Mouse (Mus musculus) kidney, embryonic 16.5 days (tissue): Measurements from ENCODE around the gene Wfikkn1. TPM values are rescaled to one million over a fixed set of nuclear protein-coding genes. Genes with fewer than 3 reads are reported as not detected.

Experiments
- ATAC-seq: fragments of 200-750 bp; cut with Nextera tagmentation; 2 replicates; pipeline ENCODE4 v1.8.0; 2017; ENCODE audit warnings: moderate TSS enrichment; ENCODE audit not compliant: low FRiP score, low TSS enrichment
- H3K27ac ChIP-seq: fragments of 300-500 bp; sonication (generic); 2 replicates; pipeline ENCODE4 v1.5.1; 2014; ENCODE audit warnings: low read length
- H3K27me3 ChIP-seq: fragments of 300-500 bp; sonication (generic); 2 replicates; pipeline ENCODE4 v1.6.1; 2014; ENCODE audit warnings: low read length, control low read depth, mixed read lengths; ENCODE audit not compliant: insufficient read depth
- H3K36me3 ChIP-seq: fragments of 300-500 bp; sonication (generic); 2 replicates; pipeline ENCODE4 v1.6.1; 2014; ENCODE audit warnings: low read length, control low read depth, mixed read lengths; ENCODE audit not compliant: insufficient read depth
- H3K4me1 ChIP-seq: fragments of 300-500 bp; sonication (generic); 2 replicates; pipeline ENCODE4 v1.6.1; 2014; ENCODE audit warnings: low read length, control low read depth, mixed read lengths; ENCODE audit not compliant: insufficient read depth
- H3K4me2 ChIP-seq: fragments of 300-500 bp; sonication (generic); replicated peaks from 2 replicates; pipeline ENCODE4 v1.6.1; 2014; ENCODE audit warnings: low read depth, low read length
- H3K4me3 ChIP-seq: fragments of 300-500 bp; sonication (generic); 2 replicates; pipeline ENCODE4 v1.5.1; 2014; ENCODE audit warnings: mild to moderate bottlenecking, low read length
- H3K9ac ChIP-seq: fragments of 300-500 bp; sonication (generic); replicated peaks from 2 replicates; pipeline ENCODE4 v1.6.1; 2014; ENCODE audit warnings: low read length
- H3K9me3 ChIP-seq: fragments of 300-500 bp; sonication (generic); 2 replicates; pipeline ENCODE4 v1.6.1; 2016; ENCODE audit warnings: low read length, control low read depth
- WGBS: fragments of 180-500 bp; shearing (Covaris S2); extraction: QIAGEN DNeasy Blood & Tissue Kit; methylation state at CpG from one replicate; pipeline ENCODE4 v1.1.7; 2014; 5-methylcytosine and 5-hydroxymethylcytosine counted together
- polyA plus RNA-seq: library from polyadenylated mRNA; unstranded; fragments of >200 nt; fragmentation: Nextera tagmentation; extraction: Ambion mirVana; gene quantifications from 2 replicates; pipeline ENCODE4 v1.2.1, GENCODE M21; 2015

Wfikkn1 gene
- polyA plus RNA-seq, 1 experiment from 2014 or later = 0.71 TPM

GRCm38 (mm10) chr17:25835301-25835700, 45.4 kb downstream of the Wfikkn1 start:
- no peak for ATAC-seq
- H3K27ac ChIP-seq = no peak overlapping the region
- WGBS = 94% methylated on average over 7 of the region's 7 CpGs
- no peak overlapping the region for H3K4me3 ChIP-seq
- no peak overlapping the region for H3K9ac ChIP-seq
- peaks cover 38% of the 10 kb centered on the region for H3K36me3 ChIP-seq
- H3K27me3 ChIP-seq = no peaks in the 10 kb centered on the region
- 0 out of 2 replicates have a peak overlapping the region, but pooled peaks have one; percentile 11 for H3K4me2 ChIP-seq
- H3K4me1 ChIP-seq = peaks cover 59% of the 10 kb centered on the region
- H3K9me3 ChIP-seq = no peaks in the 10 kb centered on the region

GRCm38 (mm10) chr17:25834595-25835222, 45.9 kb downstream of the Wfikkn1 start:
- peak overlapping the region; percentile 99 for H3K27ac ChIP-seq
- H3K9me3 ChIP-seq = no peaks in the 10 kb centered on the region
- peaks cover 64% of the 10 kb centered on the region for H3K4me1 ChIP-seq
- peak overlapping the region; percentile 82 for H3K4me3 ChIP-seq
- H3K27me3 ChIP-seq = no peaks in the 10 kb centered on the region
- ATAC-seq = no peak
- H3K36me3 ChIP-seq = peaks cover 36% of the 10 kb centered on the region
- WGBS = 71% methylated on average over 12 of the region's 12 CpGs
- peak overlapping the region; percentile 88 for H3K9ac ChIP-seq
- H3K4me2 ChIP-seq = peak overlapping the region; percentile 95

DNA sequence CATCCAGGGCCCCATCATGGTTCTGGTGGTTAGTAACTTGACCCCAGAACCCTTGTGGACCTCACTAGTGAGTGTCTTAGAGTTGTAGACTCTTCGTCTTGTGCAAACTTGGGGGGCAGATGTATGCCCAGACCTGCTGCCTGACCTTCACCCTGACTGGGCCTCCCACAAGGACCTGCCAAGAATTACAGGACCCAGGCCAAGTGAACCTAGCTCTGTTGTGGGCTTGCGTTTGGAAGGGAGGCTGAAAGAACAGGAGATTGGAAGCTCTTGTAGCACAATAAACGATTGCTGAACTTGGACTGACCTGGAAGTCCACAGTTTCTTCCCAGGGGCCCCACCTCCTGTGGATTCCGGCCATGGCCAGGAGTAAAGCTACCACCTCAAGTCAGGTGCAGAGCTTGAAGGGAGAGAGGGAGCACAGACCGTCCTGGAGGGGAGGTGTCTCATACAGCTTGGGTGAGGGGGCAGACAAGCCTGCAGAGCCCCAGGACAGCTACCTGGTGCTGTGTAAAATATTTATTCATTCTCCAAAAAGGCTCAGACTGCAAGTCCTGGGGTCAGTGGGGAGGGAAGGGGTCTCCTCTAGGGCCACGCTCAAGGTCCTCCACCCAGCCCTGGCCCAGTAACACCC, 46.6 kb downstream of the Wfikkn1 start:
- WGBS = 9% methylated on average over 6 of the region's 6 CpGs

DNA sequence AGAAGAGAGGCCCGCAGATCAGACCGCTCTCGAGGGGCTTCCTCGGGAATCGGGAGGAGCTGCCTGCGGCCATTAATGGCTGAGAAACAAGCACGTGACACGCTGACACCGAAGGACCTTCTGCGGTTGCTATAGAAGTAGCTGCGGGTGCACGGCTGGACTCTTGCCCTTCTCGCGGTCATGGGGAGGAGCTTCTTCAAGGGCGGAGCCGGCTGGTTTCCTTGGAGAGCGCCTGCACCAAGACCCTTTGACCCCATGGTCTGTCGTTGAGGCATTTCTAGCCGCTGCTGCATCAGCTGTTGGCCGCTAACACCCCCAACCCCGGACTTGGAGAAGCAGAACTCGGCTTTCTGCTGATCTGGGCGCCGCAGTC, 47.4 kb downstream of the Wfikkn1 start, which contains the start of gene Stub1:
TSS of gene Stub1 (minus strand) at position 114 of the 373 bp plus-strand sequence.
- H3K27me3 ChIP-seq = no peaks in the 10 kb centered on the region
- 0% methylated on average over 24 of the region's 24 CpGs for WGBS
- peak within 1 kb of the TSS; percentile 88 for H3K9ac ChIP-seq
- peak within 1 kb of the TSS; percentile 82 for H3K4me3 ChIP-seq
- H3K27ac ChIP-seq = peak within 1 kb of the TSS; percentile 99
- peaks cover 24% of the 10 kb centered on the region for H3K36me3 ChIP-seq
- H3K9me3 ChIP-seq = no peaks in the 10 kb centered on the region
- ATAC-seq = peak; percentile 73
- peak within 1 kb of the TSS; percentile 95 for H3K4me2 ChIP-seq
- H3K4me1 ChIP-seq = peaks cover 72% of the 10 kb centered on the region

More for the DNA sequence above, 46.6 kb downstream of the Wfikkn1 start:
- no peaks in the 10 kb centered on the region for H3K27me3 ChIP-seq
- peak overlapping the region; percentile 88 for H3K9ac ChIP-seq
- peaks cover 30% of the 10 kb centered on the region for H3K36me3 ChIP-seq
- H3K4me3 ChIP-seq = peak overlapping the region; percentile 82
- no peaks in the 10 kb centered on the region for H3K9me3 ChIP-seq
- H3K4me2 ChIP-seq = peak overlapping the region; percentile 95
- no peak for ATAC-seq
- H3K4me1 ChIP-seq = peaks cover 69% of the 10 kb centered on the region
- peak overlapping the region; percentile 99 for H3K27ac ChIP-seq

DNA sequence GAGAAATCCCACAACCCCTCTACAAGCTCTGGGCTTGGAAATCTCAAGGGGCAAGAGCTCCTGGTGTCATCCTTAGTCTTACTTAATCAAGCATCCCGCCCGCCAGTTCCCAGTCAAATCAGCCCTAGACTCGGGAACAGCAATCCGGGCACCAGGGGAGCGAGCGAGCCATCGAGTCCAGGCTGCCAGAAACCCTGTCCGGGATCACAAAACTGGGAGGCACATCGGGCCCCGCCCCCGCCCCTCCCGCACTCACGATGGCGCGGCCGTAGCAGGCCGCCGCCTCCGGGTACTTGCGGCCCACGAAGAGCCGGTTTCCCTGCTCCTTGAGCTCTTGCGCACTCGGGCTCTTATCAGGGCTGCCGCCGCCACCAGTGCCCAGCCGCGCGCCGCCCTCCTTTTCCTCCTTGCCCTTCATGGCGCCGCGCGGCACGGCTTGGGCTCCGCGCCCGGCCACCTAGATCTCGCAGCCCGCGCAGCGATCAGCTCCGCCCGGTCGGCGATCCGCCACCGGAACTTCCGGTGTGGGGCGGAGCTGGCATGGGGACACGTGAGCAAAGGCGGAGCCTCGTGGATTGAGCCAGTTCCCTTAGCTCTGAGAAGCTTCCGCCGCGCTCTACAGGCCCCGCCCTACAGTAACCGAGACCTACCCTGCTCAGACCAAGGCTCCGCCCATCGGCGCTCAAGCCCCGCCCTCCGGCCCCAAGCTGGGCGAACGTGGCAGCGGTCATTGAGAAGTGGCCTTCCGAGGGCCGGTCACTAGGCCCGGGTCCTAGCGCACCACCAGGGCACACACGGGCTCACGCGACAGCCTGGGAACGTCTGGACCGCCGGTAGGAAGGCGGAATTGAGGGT, 48.0 kb downstream of the Wfikkn1 start:
- Histone ChIP-seq H3K36me3 (peaks cover 18% of the 10 kb centered on the region), H3K4me2 (peak overlapping the region; percentile 95), H3K4me1 (peaks cover 73% of the 10 kb centered on the region), H3K27ac (peak overlapping the region; percentile 99), H3K4me3 (peak overlapping the region; percentile 82), H3K9ac (peak overlapping the region; percentile 88), H3K9me3 (no peaks in the 10 kb centered on the region), H3K27me3 (no peaks in the 10 kb centered on the region)
- peak; percentile 91 for ATAC-seq
- WGBS = under 1% methylated on average over 69 of the region's 77 CpGs

DNA sequence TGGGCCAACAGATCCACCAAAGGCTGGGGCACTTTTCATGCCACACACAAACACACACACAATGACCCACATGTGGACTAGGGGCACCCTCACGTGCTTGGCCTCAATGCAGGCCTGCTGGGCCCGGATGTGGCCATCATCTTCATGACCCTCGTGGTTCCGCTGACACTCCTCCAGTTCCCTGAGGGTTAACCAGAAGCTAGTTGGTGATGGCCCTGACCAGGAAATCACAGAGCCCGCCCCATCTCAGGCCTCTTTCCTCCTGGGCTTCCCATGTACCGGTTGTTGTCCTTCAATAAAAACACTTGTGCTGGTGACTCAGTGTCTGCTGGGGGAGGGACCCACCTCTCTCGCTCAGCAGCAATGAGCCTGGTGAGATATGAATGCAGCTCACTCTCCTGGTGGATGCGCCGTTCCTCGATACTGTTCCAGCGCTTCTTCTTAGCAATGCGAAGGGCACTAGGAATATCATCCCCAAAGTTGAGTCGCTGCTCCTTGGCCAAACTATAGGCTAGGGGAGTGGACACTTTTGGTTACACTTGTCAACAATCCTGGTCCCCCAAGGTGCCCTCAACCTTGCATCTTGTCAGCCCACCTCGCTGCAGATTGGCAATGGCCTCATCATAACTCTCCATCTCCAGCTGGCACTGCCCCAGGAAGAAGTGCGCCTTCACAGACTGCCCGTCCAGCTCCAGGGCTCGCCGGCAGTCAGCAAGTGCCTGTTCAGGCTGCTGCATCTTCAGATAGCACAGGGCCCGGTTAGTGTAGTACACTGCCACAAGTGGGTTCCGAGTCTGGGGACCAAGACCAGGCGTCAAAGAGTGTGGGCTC, 49.0 kb downstream of the Wfikkn1 start:
- peak overlapping the region; percentile 90 for H3K27ac ChIP-seq
- no peaks in the 10 kb centered on the region for H3K27me3 ChIP-seq
- peaks cover 25% of the 10 kb centered on the region for H3K36me3 ChIP-seq
- peak overlapping the region; percentile 82 for H3K4me3 ChIP-seq
- peak overlapping the region; percentile 95 for H3K4me2 ChIP-seq
- WGBS = 48% methylated on average over 21 of the region's 21 CpGs
- peaks cover 63% of the 10 kb centered on the region for H3K4me1 ChIP-seq
- no peak for ATAC-seq
- peak overlapping the region; percentile 88 for H3K9ac ChIP-seq
- H3K9me3 ChIP-seq = no peaks in the 10 kb centered on the region

DNA sequence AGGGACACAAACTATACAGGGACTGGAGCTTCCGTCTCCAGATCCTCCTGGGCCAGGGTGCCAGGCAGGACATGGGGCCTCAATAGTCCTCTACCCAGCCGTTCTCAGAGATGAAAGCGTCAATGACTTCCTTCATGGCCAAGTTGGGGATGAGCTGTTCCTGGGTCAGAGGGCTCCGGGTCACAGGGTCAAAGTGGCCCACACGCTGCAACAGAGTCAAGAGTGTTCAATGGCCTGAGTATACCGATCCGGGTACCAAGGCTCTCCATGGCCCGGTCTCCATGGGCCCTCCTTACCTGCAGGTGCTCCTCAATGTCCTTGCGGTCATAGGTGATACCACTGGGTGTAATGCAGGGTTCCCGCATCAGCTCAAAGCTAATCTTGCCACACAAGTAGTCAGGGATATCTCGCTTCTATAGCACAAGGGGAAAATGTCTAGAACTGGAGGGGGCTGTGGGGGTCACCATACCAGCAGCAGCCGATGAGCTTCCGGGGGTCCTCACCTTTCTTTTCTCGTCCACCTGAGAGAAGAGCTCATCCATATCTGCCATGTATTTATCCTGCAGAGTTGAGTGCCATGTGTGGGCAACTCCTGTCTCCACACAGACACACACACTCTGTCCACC, 49.7 kb downstream of the Wfikkn1 start:
- ATAC-seq = no peak
- H3K4me3 ChIP-seq = peak overlapping the region; percentile 82
- H3K4me1 ChIP-seq = peaks cover 55% of the 10 kb centered on the region
- H3K27me3 ChIP-seq = no peaks in the 10 kb centered on the region
- H3K36me3 ChIP-seq = peaks cover 30% of the 10 kb centered on the region
- peak overlapping the region; percentile 95 for H3K4me2 ChIP-seq
- no peak overlapping the region for H3K9ac ChIP-seq
- WGBS = 85% methylated on average over 14 of the region's 14 CpGs
- H3K27ac ChIP-seq = no peak overlapping the region
- no peaks in the 10 kb centered on the region for H3K9me3 ChIP-seq

DNA sequence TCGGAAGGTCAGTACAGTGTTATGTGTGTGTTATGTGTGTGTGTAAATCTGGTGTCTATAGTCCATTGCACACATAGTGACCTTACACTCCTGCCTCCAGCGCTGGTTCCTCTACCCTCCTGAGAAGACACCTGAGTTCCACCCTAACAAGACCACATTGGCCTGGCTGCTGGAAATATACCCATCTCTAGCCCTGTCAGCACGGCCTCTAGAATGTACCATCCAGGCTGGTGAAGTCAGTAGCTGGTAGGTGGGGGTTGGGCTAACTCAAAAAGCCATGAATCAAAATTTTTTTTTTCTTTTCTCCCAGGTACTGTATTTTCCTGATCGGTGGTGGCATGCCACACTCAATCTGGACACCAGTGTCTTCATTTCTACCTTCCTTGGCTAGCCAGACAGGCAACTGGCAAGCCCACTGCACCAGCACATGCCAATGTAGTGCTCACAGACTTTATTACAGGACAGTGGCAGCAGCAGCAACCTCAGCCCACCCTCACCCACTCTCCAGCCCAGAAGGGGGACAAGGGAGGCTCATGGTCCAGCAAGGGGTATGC, 50.4 kb downstream of the Wfikkn1 start:
- Histone ChIP-seq H3K36me3 (peaks cover 30% of the 10 kb centered on the region), H3K4me2 (peak overlapping the region; percentile 64), H3K27me3 (no peaks in the 10 kb centered on the region), H3K9me3 (no peaks in the 10 kb centered on the region), H3K9ac (no peak overlapping the region), H3K27ac (no peak overlapping the region), H3K4me1 (peaks cover 50% of the 10 kb centered on the region), H3K4me3 (no peak overlapping the region)
- no peak for ATAC-seq
- 78% methylated on average over 4 of the region's 4 CpGs for WGBS
